Mouse (Mus musculus): ENCODE results near the gene Prkab2.

Prkab2 gene

DNA sequence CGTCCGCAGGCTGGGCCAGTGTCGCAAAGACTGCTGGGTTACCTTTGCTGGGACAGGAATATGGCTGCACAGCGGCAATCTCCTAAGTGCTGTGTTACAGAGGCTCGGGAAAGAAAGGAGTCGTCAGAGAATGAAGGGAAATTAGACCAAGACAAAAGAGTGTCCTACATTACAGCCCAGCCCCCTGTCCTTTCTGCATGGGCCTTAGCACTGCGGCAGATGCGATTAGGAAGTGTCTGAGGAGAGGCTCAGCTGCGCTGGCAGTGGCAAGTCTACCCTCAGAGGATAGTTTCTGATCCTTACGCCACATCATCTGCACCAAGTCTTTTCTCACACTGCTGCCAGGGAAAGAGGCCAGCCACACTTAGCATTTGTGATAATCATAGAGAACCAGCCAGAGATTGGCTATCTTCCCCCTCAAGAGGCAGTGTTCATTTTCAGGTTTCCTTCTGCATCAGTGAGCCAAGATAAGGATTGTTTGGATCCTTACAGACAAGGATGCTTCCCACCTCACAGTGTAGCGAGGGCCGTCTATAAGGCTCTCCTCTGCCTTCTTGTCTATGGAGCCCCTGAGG, 33.5 kb downstream of the Prkab2 start:
- DNase-seq (ENCODE audit: low spot score in 2 of 2): peak; percentile 27 to 32

DNA sequence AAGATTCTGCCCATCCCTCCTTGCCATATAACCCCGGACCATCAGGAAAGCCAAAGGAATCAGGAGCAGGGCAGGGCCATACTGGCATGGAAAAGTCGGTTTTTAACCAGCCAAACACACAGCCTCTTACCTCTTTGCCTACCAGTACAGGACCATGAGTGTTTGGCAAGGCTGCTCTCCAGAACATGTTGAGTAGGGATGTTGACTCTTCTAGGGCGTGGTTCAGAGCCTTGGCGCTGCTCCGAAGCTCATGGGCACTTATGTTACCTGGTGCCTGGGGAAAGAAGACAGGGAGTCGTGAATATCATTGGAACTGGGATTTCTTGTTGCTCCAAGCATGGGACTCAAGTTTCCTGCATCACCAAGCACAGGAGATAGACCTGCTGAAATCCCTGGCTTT, 35.8 kb downstream of the Prkab2 start:
- no peak for DNase-seq (ENCODE audit: low spot score in 2 of 2)

DNA sequence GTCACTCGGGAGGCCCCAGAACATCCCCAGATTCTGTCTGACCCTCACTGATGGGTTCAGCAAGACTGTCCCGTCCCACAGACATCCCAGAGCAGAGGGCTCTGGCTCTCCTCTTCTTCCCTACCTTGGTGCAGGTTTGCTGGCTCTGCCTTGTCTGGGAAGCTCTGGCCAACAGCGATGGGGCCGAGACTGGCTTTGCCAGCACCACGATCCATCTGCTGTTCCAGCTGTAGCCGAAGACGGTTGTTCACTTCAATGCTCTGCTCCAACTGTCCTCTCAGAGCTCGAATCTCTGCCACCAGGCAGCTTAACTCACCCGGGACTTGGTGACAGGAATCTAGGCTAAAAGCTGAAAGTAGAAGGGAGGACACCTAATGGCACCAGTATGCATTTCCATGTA, 38.9 kb downstream of the Prkab2 start:
- DNase-seq (ENCODE audit: low spot score in 2 of 2): no peak

DNA sequence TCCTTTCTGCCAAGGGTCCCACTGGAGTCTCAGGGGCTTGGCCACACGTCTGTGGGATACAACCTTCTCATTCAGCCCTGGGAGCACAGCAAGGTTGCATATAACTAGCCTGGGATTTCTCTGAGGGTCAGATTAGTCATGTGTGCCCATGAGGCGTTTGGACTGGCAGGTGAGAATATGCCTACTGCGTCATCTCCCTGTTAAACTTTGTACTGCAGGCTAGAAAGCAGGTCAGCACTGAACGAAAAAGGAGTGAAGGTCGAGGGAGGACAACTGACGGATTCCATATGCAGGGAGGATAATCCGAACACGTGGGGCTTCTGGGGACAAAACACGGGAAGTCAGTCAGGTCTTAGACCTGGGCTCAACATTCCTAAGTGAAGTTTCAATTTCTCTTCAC, 39.3 kb downstream of the Prkab2 start:
- DNase-seq (ENCODE audit: low spot score in 2 of 2): no peak

DNA sequence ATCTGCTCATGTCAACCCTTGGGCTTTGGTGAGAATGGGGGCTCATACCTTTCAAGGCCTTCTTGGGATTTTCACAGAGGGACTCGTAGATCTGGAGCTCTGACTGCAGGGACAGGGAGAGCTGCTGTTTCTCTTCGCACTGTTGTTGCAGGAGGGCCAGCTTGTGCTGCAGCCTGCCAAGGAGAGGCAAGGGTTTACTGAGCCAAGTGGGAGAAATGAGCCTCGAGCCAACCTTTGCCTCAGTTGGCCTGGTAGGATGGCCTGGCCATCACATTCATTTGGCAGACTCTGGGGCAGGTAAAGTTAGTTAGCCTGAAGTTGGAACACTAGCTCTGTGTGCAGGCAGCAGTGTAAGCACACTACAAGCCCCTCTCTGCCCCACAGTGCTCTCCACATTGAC, 41.1 kb downstream of the Prkab2 start:
- DNase-seq (ENCODE audit: low spot score in 2 of 2): no peak

DNA sequence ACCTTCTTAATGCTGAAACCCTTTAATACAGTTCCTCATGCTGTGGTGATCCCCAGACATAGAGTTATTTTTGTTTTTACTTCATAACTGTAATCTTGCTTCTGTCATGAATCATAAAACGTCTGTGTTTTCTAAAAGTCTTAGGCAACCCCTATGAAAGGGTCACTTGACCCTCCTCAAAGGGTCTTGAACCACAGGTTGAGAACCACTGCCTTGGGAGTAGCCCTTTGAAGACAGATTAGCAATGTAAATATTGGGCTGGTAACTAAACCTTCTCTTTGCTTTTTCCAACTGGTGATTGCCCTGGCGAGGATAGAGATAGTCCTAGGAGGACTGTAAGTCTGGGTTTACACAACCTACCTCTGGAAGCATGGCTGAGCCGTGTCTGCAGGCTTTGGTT, 43.2 kb downstream of the Prkab2 start:
- no peak for DNase-seq (ENCODE audit: low spot score in 2 of 2)

DNA sequence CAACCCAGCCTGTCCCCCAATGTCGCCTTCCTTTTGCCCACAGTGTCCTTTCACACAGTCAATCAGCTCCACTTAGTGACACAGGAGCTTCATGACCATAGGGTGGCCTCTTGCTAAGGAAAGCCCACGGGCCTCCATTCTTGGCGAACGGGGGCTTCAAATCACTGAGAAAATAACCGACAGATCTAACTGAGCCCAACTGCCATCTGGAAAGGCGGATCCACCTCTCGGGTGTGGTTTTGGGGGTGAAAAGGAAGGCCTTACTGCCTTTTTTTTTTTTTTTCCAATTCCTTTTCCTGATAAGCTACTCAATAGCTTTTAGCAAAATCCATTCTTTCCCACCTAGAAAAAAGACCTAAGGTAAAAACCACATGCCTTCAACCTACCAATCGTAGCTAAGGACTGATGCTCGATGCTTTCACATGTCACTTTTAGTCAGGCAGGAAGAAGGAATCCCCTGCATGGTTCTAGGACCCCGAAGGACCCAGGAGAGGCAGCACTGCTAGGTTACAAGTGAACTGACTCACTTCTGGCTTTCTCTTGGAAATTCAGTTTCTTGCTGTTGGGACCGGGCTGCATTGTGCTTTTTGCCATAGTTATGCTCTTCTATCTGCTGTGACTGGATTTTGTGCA, 44.6 kb downstream of the Prkab2 start:
- no peak for DNase-seq (ENCODE audit: low spot score in 2 of 2)

DNA sequence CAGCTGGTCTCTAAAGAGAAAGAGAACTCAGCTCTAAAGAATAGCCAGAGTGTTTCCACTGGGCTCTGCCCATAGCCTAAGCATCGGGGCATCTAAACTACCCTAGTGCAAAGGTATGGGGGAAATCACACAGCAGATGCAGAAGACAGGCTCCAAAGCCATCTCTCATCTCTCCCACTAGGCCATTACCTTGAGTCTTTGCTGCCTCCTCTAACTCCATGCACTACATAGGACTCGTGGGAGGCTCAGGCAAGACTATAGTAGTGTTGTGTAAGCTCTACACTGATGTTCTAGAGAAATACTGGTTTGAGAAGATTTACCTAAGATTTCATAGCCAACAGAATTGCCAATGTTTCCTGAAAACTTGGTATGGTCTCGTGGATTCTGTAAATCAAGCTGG, 47.5 kb downstream of the Prkab2 start:
- DNase-seq (ENCODE audit: low spot score in 2 of 2): no peak

DNA sequence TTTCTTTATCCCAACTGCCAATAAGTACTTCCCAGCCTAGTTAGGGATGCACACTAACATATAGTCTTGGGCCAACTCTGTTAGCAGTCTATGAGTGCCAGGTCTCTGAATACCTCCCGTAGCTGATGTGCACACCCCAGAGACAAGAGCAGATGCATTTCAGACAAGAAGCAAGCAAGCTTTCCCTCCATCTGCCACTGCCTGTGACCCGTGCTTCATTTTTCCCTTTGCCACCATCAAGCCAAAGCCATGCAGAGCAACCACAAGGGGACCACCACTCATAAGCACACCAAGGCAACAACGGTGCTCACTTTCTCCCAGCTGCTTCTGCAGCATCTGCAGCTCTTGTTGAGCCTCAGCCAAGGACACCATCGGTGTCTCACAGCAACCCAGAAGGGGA, 48.6 kb downstream of the Prkab2 start:
- no peak for DNase-seq (ENCODE audit: low spot score in 2 of 2)

DNA sequence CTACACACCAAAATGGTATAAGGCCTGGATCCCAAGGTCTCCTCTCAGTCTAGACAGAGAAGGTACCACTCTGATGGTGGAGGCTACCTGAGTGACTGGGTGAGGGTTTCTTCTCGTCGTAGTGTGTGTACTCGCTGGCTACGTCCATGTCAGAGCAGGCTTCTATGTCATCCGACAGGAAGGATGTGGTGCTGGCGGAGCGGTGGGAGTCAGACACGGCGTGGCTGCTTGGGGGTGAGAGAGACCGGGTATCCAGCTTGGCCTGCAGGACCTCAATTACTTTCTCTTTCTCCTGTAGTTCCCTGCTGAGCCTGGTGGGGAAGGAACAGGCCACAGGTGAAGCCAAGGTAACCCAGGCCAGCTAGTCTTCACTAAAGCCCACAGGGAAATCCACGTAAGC, 52.1 kb downstream of the Prkab2 start:
- DNase-seq (ENCODE audit: low spot score in 2 of 2): no peak

DNA sequence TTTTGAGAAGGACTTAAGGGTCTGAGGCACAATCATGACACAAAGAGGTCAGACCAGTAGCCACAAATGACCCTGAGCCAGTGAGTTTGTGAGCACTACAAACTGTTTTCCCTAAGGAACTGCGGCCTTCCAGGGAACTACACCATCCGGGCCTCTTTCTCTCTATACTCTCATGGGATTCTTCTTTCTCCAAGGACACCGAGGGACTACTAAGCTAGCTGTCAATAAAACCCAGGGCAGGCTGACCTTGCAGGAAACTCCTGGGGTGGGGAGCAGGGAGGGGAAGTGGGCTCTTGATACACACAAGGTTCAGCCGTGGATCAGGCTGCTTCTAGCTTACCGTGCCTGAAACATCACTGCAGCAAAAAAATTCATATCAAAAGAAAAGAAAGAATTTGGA, 52.9 kb downstream of the Prkab2 start:
- no peak for DNase-seq (ENCODE audit: low spot score in 2 of 2)

DNA sequence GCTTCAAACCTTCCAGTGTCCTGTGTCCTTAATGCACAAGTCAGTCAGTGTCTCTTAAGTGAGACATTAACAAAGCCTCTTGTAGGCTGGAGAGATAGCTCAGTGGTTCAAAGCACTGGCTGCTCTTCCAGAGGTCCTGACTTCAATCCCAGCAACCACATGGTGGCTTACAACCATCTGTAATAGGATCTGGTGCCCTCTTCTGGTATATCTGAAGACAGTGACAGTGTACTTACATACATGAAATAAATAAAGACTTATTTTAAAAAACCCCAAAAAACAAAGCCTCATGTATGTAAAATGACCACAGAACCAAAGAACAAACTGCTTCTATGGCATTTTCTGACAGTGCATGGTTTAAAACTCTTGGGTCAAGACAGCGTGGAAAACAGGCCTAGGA, 57.9 kb downstream of the Prkab2 start:
- DNase-seq (ENCODE audit: low spot score in 2 of 2): no peak

DNA sequence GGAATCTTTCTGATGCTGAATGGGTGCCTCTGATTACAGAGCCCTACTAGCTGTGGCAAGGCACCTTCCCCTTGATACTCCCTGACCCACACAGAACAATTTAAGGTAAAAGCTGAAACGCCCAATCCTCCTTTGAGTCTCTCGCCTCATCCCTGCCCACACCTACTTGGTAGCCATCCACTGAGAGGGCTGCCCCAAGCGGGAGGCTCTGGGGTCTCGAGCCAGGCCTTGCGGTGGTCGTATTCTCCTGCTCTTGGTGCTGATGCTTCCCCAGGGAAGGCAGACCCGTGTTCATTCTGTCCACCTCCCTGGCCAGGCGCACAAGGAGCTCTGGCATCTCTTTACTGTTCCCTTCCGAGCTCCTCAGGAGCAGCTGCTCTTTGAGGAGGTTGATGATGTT, 61.1 kb downstream of the Prkab2 start:
- no peak for DNase-seq (ENCODE audit: low spot score in 2 of 2)

Data from right cerebral cortex, adult 2 months (tissue).